Comparison of ENCODE assay signal across 19 mouse cellular contexts in genomic region chr12:16129923-16130322, GRCm38 (mm10).
DNase-seq lines count a peak whose midpoint lies in the region; ATAC-seq and TF ChIP-seq lines count a peak whose summit lies in the region.
"Had no signal": no experiment of that assay in that cellular context is flagged by ENCODE, and none has a peak within 500 bp of the region (broad histone marks: within the 10 kb centered on the region; RNA-seq: fewer than 3 reads in every experiment).

No protein-coding gene starts in this region.

- no peak for TF ChIP-seq CTCF in MEL (IDR thresholded peaks at IDR 0.05 in 2 of 3, conservative IDR thresholded peaks at IDR 0.05 in 1 of 3; ENCODE audit: control insufficient read depth in 1 of 3, insufficient read depth in 1 of 3, low read depth in 2 of 3, low read length in 3 of 3, poor library complexity in 1 of 3, severe bottlenecking in 1 of 3)

- peaks cover 28 to 39% of the 10 kb centered on the region in 2 experiments for H3K4me1 ChIP-seq in MEL (ENCODE audit: control insufficient read depth in 1 of 2, insufficient read depth in 2 of 2, low read length in 2 of 2)
- no peaks in the 10 kb centered on the region for H3K4me1 ChIP-seq in midbrain, embryonic 14.5 days (ENCODE audit: control insufficient read depth, insufficient read depth, low read length)

- no peak overlapping the region for H3K4me3 ChIP-seq in MEL (ENCODE audit: control insufficient read depth in 1 of 2, insufficient read depth in 1 of 2, low read depth in 2 of 2, low read length in 2 of 2)
- H3K4me3 ChIP-seq in midbrain, embryonic 14.5 days (replicated peaks; ENCODE audit: low read depth, low read length): no peak overlapping the region

- WGBS in midbrain, embryonic 14.5 days: 94% methylated on average over 3 of the region's 3 CpGs

- H3K9me3 ChIP-seq in MEL (replicated peaks; ENCODE audit: insufficient read depth, low read length): no peaks in the 10 kb centered on the region
- no peaks in the 10 kb centered on the region for H3K9me3 ChIP-seq in midbrain, embryonic 14.5 days (ENCODE audit: control insufficient read depth, low read length)
- H3K9me3 ChIP-seq: G1E had no signal

- no peak overlapping the region for H3K4me2 ChIP-seq in midbrain, embryonic 14.5 days (ENCODE audit: low read length)

- TF ChIP-seq EP300 in MEL (IDR thresholded peaks at IDR 0.05; ENCODE audit: low read depth in 1 of 2, low read length in 2 of 2): peak; percentile 66 to 73

- peaks cover 0 to 53% of the 10 kb centered on the region in 2 experiments; a peak in 2 of 4 replicates for H3K36me3 ChIP-seq in MEL (ENCODE audit: control insufficient read depth in 1 of 2, insufficient read depth in 2 of 2, low read length in 2 of 2)
- no peaks in the 10 kb centered on the region for H3K36me3 ChIP-seq in midbrain, embryonic 14.5 days (ENCODE audit: control insufficient read depth, insufficient read depth, low read length)
- H3K36me3 ChIP-seq: G1E had no signal

- no peak for ATAC-seq in midbrain, embryonic 14.5 days (ENCODE audit: low FRiP score, low TSS enrichment)
- ATAC-seq: activated CD4-positive, CD25-positive, alpha-beta regulatory T cell, adult 4 months; CD4-positive, CD25-positive, alpha-beta regulatory T cell, adult 4 months; Patski had no signal

- no peak for TF ChIP-seq RAD21 in MEL (IDR thresholded peaks at IDR 0.05; ENCODE audit: low read depth, low read length)

- H3K27ac ChIP-seq in MEL (ENCODE audit: control insufficient read depth, low read depth, low read length): peak overlapping the region; percentile 89
- H3K27ac ChIP-seq in midbrain, embryonic 14.5 days (replicated peaks; ENCODE audit: low read depth, low read length): no peak overlapping the region

- DNase-seq in MEL (ENCODE audit: low read depth, low spot score): peak; percentile 59
- no peak for DNase-seq in midbrain, embryonic 14.5 days
- DNase-seq: adrenal gland, adult 2 months; adrenal gland, adult 8-10 months; adrenal gland, postnatal 10 days; adrenal gland, postnatal 14 days; adrenal gland, postnatal 25 days; adrenal gland, postnatal 36 days; B cell, adult 2 months; cerebellum, adult 11 months; cerebellum, adult 11-12 months; cerebellum, adult 18-20 months; cerebellum, adult 2 months; cerebellum, adult 8-10 months had no signal

- H3K79me2 ChIP-seq in MEL (ENCODE audit: control insufficient read depth, insufficient read depth, low read length, poor library complexity): no peaks in the 10 kb centered on the region; the same call in 1 of the 2 replicates

- H3K27me3 ChIP-seq in MEL (ENCODE audit: control insufficient read depth in 1 of 2, insufficient read depth in 2 of 2, low read length in 2 of 2): no peaks in the 10 kb centered on the region
- no peaks in the 10 kb centered on the region for H3K27me3 ChIP-seq in midbrain, embryonic 14.5 days (ENCODE audit: control insufficient read depth, insufficient read depth, low read length)
- H3K27me3 ChIP-seq: CH12.LX, Patski had no signal

- TF ChIP-seq POLR2A in MEL (IDR thresholded peaks at IDR 0.05; ENCODE audit: control insufficient read depth in 1 of 2, insufficient read depth in 1 of 2, low read depth in 1 of 2, low read length in 2 of 2, poor library complexity in 1 of 2): no peak

- no peak overlapping the region; the same call in 1 of the 2 replicates for H3K9ac ChIP-seq in MEL (ENCODE audit: control insufficient read depth, low read depth, low read length, poor library complexity, severe bottlenecking)
- H3K9ac ChIP-seq in midbrain, embryonic 14.5 days (replicated peaks; ENCODE audit: low read length): no peak overlapping the region

TF ChIP-seq in MEL, 35 proteins besides CTCF, POLR2A, EP300 and RAD21:
- TF ChIP-seq CHD2 (IDR thresholded peaks at IDR 0.05; ENCODE audit: low read length) (no peak), ETS1 (IDR thresholded peaks at IDR 0.05; ENCODE audit: low read depth, low read length) (peak; percentile 41; the same call in 1 of the 2 replicates), POLR2AphosphoS2 (IDR thresholded peaks at IDR 0.05; ENCODE audit: low read length) (no peak), POLR2AphosphoS5 (IDR thresholded peaks at IDR 0.05; ENCODE audit: borderline replicate concordance, low read depth, low read length) (no peak), MYB (IDR thresholded peaks at IDR 0.05; ENCODE audit: low read depth, low read length) (0 out of 2 replicates have a peak, but pooled peaks have one; percentile 19), TAL1 (IDR thresholded peaks at IDR 0.05; ENCODE audit: low read length) (peak; percentile 17; the same call in 1 of the 2 replicates), TCF12 (IDR thresholded peaks at IDR 0.05; ENCODE audit: low read depth, low read length) (peak; percentile 26; the same call in 1 of the 2 replicates), GABPA (IDR thresholded peaks at IDR 0.05; ENCODE audit: low read depth, low read length) (no peak), GATA1 (IDR thresholded peaks at IDR 0.05; ENCODE audit: low read depth, low read length) (0 out of 2 replicates have a peak, but pooled peaks have one; percentile 47), CHD1 (IDR thresholded peaks at IDR 0.05; ENCODE audit: low read depth, low read length) (0 out of 2 replicates have a peak, but pooled peaks have one; percentile 30), SIN3A (IDR thresholded peaks at IDR 0.05; ENCODE audit: low read length) (0 out of 2 replicates have a peak, but pooled peaks have one; percentile 14)
